Mouse (Mus musculus) embryonic fibroblast, embryonic 13.5 days (primary cell): ENCODE data around the gene Slc39a7.

Source experiments
- CTCF ChIP-seq: IDR thresholded peaks from 2 replicates; pipeline ENCODE4 v1.5.1; 2011; ENCODE audit warnings: mild to moderate bottlenecking, control low read depth, low read length, moderate library complexity, borderline replicate concordance; ENCODE audit not compliant: insufficient read depth
- POLR2A ChIP-seq: IDR thresholded peaks from 2 replicates; pipeline ENCODE4 v1.6.1; 2011; ENCODE audit warnings: low read depth, mild to moderate bottlenecking, control low read depth, low read length, moderate library complexity

DNA sequence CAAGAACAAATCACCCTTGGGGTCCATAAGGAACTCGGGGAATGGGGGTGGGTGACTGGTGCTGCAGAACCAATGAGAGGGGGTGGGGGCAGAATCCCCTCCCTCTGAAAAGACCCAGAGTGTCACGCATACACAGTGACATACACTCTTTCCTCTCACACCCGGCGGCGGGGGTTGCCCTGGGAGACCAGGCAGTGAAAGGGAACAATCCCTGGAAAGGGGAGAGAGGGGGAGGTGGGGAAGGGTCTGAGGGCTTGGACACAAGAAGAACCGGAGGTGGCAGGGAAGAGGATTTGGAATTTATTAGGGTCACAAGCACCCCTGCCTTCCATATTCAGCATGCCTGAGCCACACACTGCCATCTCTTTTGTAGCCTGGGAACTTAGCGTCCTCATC, 5.7 kb downstream of the Slc39a7 start:
- no peak for TF ChIP-seq CTCF
- TF ChIP-seq POLR2A = peak; percentile 29; the same call in 1 of the 2 replicates
